Comparison of ENCODE assay signal across 29 mouse cellular contexts in genomic region chr13:70216134-70216533, GRCm38 (mm10).
DNase-seq lines count a peak whose midpoint lies in the region; ATAC-seq and TF ChIP-seq lines count a peak whose summit lies in the region.
"Had no signal": no experiment of that assay in that cellular context is flagged by ENCODE, and none has a peak within 500 bp of the region (broad histone marks: within the 10 kb centered on the region; RNA-seq: fewer than 3 reads in every experiment).

No protein-coding gene starts in this region.

- peak; percentile 24 for DNase-seq in embryonic facial prominence, embryonic 14.5 days (ENCODE audit: low spot score)
- DNase-seq in embryonic facial prominence, embryonic 10.5 days (ENCODE audit: low spot score), result no peak
- peak; percentile 12 for DNase-seq in layer of hippocampus, adult 9-11 months
- no peak for DNase-seq in layer of hippocampus, postnatal 25 days (ENCODE audit: extremely low spot score in 1 of 2, low spot score in 1 of 2)
- no peak for DNase-seq in neural tube, embryonic 10.5 days (ENCODE audit: extremely low spot score, low spot score)
- DNase-seq in gastrocnemius, postnatal 10 days, result no peak
- DNase-seq: adrenal gland, adult 8-10 months; cerebellum, adult 11 months; cerebellum, adult 9-10 months; cerebellum, postnatal 36 days; gastrocnemius, postnatal 36 days; heart, adult 18-20 months; heart, postnatal 36 days; kidney, adult 11 months; kidney, postnatal 25 days; right cerebral cortex, postnatal 4 days; thymus, adult 18-20 months; thymus, postnatal 25 days had no signal

- no peaks in the 10 kb centered on the region for H3K36me3 ChIP-seq in embryonic facial prominence, embryonic 14.5 days (ENCODE audit: control insufficient read depth, insufficient read depth, low read length)
- no peaks in the 10 kb centered on the region for H3K36me3 ChIP-seq in embryonic facial prominence, embryonic 10.5 days (replicated peaks)
- no peaks in the 10 kb centered on the region for H3K36me3 ChIP-seq in neural tube, embryonic 13.5 days
- no peaks in the 10 kb centered on the region for H3K36me3 ChIP-seq in intestine, postnatal 0 days (ENCODE audit: control insufficient read depth, insufficient read depth)
- H3K36me3 ChIP-seq: embryonic facial prominence, embryonic 12.5 days; forebrain, embryonic 10.5 days; limb, embryonic 13.5 days; lung, embryonic 15.5 days had no signal

- H3K27me3 ChIP-seq in embryonic facial prominence, embryonic 14.5 days (replicated peaks; ENCODE audit: control insufficient read depth, insufficient read depth, low read length), result no peaks in the 10 kb centered on the region
- no peaks in the 10 kb centered on the region for H3K27me3 ChIP-seq in embryonic facial prominence, embryonic 10.5 days (replicated peaks; ENCODE audit: low read depth, poor library complexity, severe bottlenecking)
- no peaks in the 10 kb centered on the region for H3K27me3 ChIP-seq in neural tube, embryonic 13.5 days
- H3K27me3 ChIP-seq in intestine, postnatal 0 days (replicated peaks; ENCODE audit: control insufficient read depth, insufficient read depth, low read length), result no peaks in the 10 kb centered on the region
- H3K27me3 ChIP-seq: CH12.LX; embryonic facial prominence, embryonic 12.5 days; limb, embryonic 13.5 days; lung, embryonic 15.5 days had no signal

- H3K27ac ChIP-seq in embryonic facial prominence, embryonic 14.5 days (replicated peaks; ENCODE audit: low read depth, low read length), result no peak overlapping the region
- no peak overlapping the region for H3K27ac ChIP-seq in embryonic facial prominence, embryonic 10.5 days (replicated peaks)
- no peak overlapping the region for H3K27ac ChIP-seq in neural tube, embryonic 13.5 days (replicated peaks)
- no peak overlapping the region for H3K27ac ChIP-seq in intestine, postnatal 0 days (ENCODE audit: low read depth, low read length)
- H3K27ac ChIP-seq: embryonic facial prominence, embryonic 12.5 days; forebrain, embryonic 10.5 days; limb, embryonic 13.5 days; lung, embryonic 15.5 days; stomach, postnatal 0 days had no signal

- H3K4me3 ChIP-seq in embryonic facial prominence, embryonic 14.5 days (ENCODE audit: low read depth, low read length), result no peak overlapping the region
- no peak overlapping the region for H3K4me3 ChIP-seq in embryonic facial prominence, embryonic 10.5 days
- H3K4me3 ChIP-seq in neural tube, embryonic 13.5 days, result no peak overlapping the region
- no peak overlapping the region for H3K4me3 ChIP-seq in intestine, postnatal 0 days (ENCODE audit: low read depth, low read length)
- H3K4me3 ChIP-seq: embryonic facial prominence, embryonic 12.5 days; forebrain, embryonic 10.5 days; limb, embryonic 13.5 days; lung, embryonic 15.5 days had no signal

- no peaks in the 10 kb centered on the region for H3K9me3 ChIP-seq in embryonic facial prominence, embryonic 14.5 days (ENCODE audit: control insufficient read depth, low read length)
- H3K9me3 ChIP-seq in embryonic facial prominence, embryonic 10.5 days, result no peaks in the 10 kb centered on the region
- H3K9me3 ChIP-seq in neural tube, embryonic 13.5 days, result no peaks in the 10 kb centered on the region
- no peaks in the 10 kb centered on the region for H3K9me3 ChIP-seq in intestine, postnatal 0 days (ENCODE audit: control insufficient read depth)
- H3K9me3 ChIP-seq: embryonic facial prominence, embryonic 12.5 days; forebrain, embryonic 10.5 days; limb, embryonic 13.5 days; lung, embryonic 15.5 days had no signal

- no peak overlapping the region for H3K4me2 ChIP-seq in embryonic facial prominence, embryonic 14.5 days (ENCODE audit: low read depth, low read length)
- H3K4me2 ChIP-seq in neural tube, embryonic 13.5 days, result no peak overlapping the region
- no peak overlapping the region for H3K4me2 ChIP-seq in intestine, postnatal 0 days (replicated peaks; ENCODE audit: low read depth)
- H3K4me2 ChIP-seq: embryonic facial prominence, embryonic 12.5 days; heart, embryonic 11.5 days; limb, embryonic 13.5 days; liver, embryonic 11.5 days; lung, embryonic 15.5 days had no signal

- H3K9ac ChIP-seq in embryonic facial prominence, embryonic 14.5 days (ENCODE audit: low read depth, low read length), result no peak overlapping the region
- no peak overlapping the region for H3K9ac ChIP-seq in neural tube, embryonic 13.5 days
- no peak overlapping the region for H3K9ac ChIP-seq in intestine, postnatal 0 days (ENCODE audit: low read depth, low read length)
- H3K9ac ChIP-seq: embryonic facial prominence, embryonic 12.5 days; limb, embryonic 13.5 days; lung, embryonic 15.5 days had no signal

- TF ChIP-seq CTCF in intestine, postnatal 0 days (IDR thresholded peaks at IDR 0.05; ENCODE audit: low read depth), result no peak

- H3K4me1 ChIP-seq in embryonic facial prominence, embryonic 14.5 days (ENCODE audit: control insufficient read depth, insufficient read depth, low read length), result no peaks in the 10 kb centered on the region
- H3K4me1 ChIP-seq in embryonic facial prominence, embryonic 10.5 days, result no peaks in the 10 kb centered on the region
- peaks cover 22% of the 10 kb centered on the region for H3K4me1 ChIP-seq in neural tube, embryonic 13.5 days (replicated peaks)
- no peaks in the 10 kb centered on the region for H3K4me1 ChIP-seq in intestine, postnatal 0 days (replicated peaks; ENCODE audit: control insufficient read depth, insufficient read depth, low read length)
- H3K4me1 ChIP-seq: embryonic facial prominence, embryonic 12.5 days; lung, embryonic 15.5 days had no signal

- no peak for ATAC-seq in embryonic facial prominence, embryonic 14.5 days (ENCODE audit: low read depth)
- 0 out of 2 replicates have a peak, but pooled peaks have one; percentile 7 for ATAC-seq in neural tube, embryonic 13.5 days (ENCODE audit: low read depth)
- ATAC-seq in intestine, postnatal 0 days, result no peak
- ATAC-seq: activated CD4-positive, CD25-positive, alpha-beta regulatory T cell, adult 4 months had no signal

- WGBS in embryonic facial prominence, embryonic 14.5 days, result 58% methylated on average over 6 of the region's 6 CpGs
- WGBS in embryonic facial prominence, embryonic 10.5 days, result 81% methylated on average over 6 of the region's 6 CpGs
- 42% methylated on average over 6 of the region's 6 CpGs for WGBS in neural tube, embryonic 13.5 days
- 83% methylated on average over 6 of the region's 6 CpGs for WGBS in intestine, postnatal 0 days

Comparison
In these comparisons a context has a peak if more than half of its experiments do, and no peak if none do; other contexts are left out.
1. DNase-seq: peak in embryonic facial prominence, embryonic 14.5 days (single experiment) and layer of hippocampus, adult 9-11 months (single experiment); none in embryonic facial prominence, embryonic 10.5 days (single experiment), layer of hippocampus, postnatal 25 days (0 of 2), neural tube, embryonic 10.5 days (single experiment) and gastrocnemius, postnatal 10 days (single experiment).